ENCODE assay signal across 10 mouse cellular contexts in genomic region chr13:43990281-43991101, GRCm38 (mm10).
DNase-seq lines count a peak whose midpoint lies in the region; ATAC-seq lines count a peak whose summit lies in the region.
"Had no signal": no experiment of that assay in that cellular context is flagged by ENCODE, and none has a peak within 500 bp of the region (broad histone marks: within the 10 kb centered on the region; RNA-seq: fewer than 3 reads in every experiment).

No protein-coding gene starts in this region.

- H3K9ac ChIP-seq in hindbrain, embryonic 11.5 days (ENCODE audit: low read depth, low read length), result 0 out of 2 replicates have a peak overlapping the region, but pooled peaks have one; percentile 17
- H3K9ac ChIP-seq: neural tube, embryonic 12.5 days had no signal

- WGBS in hindbrain, embryonic 11.5 days, result 56% methylated on average over 16 of the region's 16 CpGs
- whole genome bisulfite sequencing in limb, embryonic 10.5 days, result 25% methylated on average over 16 of the region's 16 CpGs

- H3K4me3 ChIP-seq in hindbrain, embryonic 11.5 days (ENCODE audit: low read depth, low read length), result no peak overlapping the region
- H3K4me3 ChIP-seq in limb, embryonic 10.5 days, result no peak overlapping the region
- H3K4me3 ChIP-seq: neural tube, embryonic 12.5 days had no signal

- DNase-seq in adrenal gland, adult 8-10 months, result peak; percentile 30
- DNase-seq in cerebellum, adult 11-12 months, result peak; percentile 69
- peak; percentile 48 for DNase-seq in hindbrain, embryonic 11.5 days (ENCODE audit: low spot score)
- DNase-seq in limb, embryonic 10.5 days (ENCODE audit: low spot score), result peak; percentile 72
- peak; percentile 60 for DNase-seq in right cerebral cortex, postnatal 25 days
- no peak for DNase-seq in thymus, postnatal 25 days

- peak; percentile 86 for ATAC-seq in frontal cortex, adult (ENCODE audit: low TSS enrichment)
- ATAC-seq in hindbrain, embryonic 11.5 days (ENCODE audit: low FRiP score), result no peak
- ATAC-seq in monocyte, adult 5-6 weeks (replicated peaks; ENCODE audit: insufficient number of reproducible peaks, low FRiP score, low TSS enrichment, poor library complexity, severe bottlenecking), result no peak
- ATAC-seq: Patski had no signal

- H3K9me3 ChIP-seq in hindbrain, embryonic 11.5 days (ENCODE audit: control insufficient read depth, low read length), result no peaks in the 10 kb centered on the region
- H3K9me3 ChIP-seq in limb, embryonic 10.5 days (replicated peaks), result no peaks in the 10 kb centered on the region

- no peaks in the 10 kb centered on the region for H3K27me3 ChIP-seq in hindbrain, embryonic 11.5 days (ENCODE audit: control insufficient read depth, insufficient read depth, low read length)
- H3K27me3 ChIP-seq in limb, embryonic 10.5 days (ENCODE audit: low read depth, poor library complexity, severe bottlenecking), result no peaks in the 10 kb centered on the region
- H3K27me3 ChIP-seq: neural tube, embryonic 12.5 days; Patski had no signal

- no peak overlapping the region for H3K4me2 ChIP-seq in hindbrain, embryonic 11.5 days (replicated peaks; ENCODE audit: low read depth, low read length)
- H3K4me2 ChIP-seq: neural tube, embryonic 12.5 days had no signal

- H3K36me3 ChIP-seq in hindbrain, embryonic 11.5 days (ENCODE audit: control insufficient read depth, insufficient read depth, low read length), result no peaks in the 10 kb centered on the region
- no peaks in the 10 kb centered on the region for H3K36me3 ChIP-seq in limb, embryonic 10.5 days
- H3K36me3 ChIP-seq: neural tube, embryonic 12.5 days had no signal

- H3K27ac ChIP-seq in hindbrain, embryonic 11.5 days (ENCODE audit: low read depth, low read length), result peak overlapping the region; percentile 9; the same call in 1 of the 2 replicates
- H3K27ac ChIP-seq in limb, embryonic 10.5 days, result 0 out of 2 replicates have a peak overlapping the region, but pooled peaks have one; percentile 7
- H3K27ac ChIP-seq: neural tube, embryonic 12.5 days had no signal

- H3K4me1 ChIP-seq in hindbrain, embryonic 11.5 days (replicated peaks; ENCODE audit: control insufficient read depth, insufficient read depth, low read length), result 0 out of 2 replicates have a peak, but pooled peaks cover 3% of the 10 kb centered on the region
- peaks cover 20% of the 10 kb centered on the region for H3K4me1 ChIP-seq in limb, embryonic 10.5 days
